Mouse (Mus musculus) mesoderm, embryonic 11.5 days (tissue): ENCODE measurements around the gene Scn8a.

Experiments
- DNase-seq: peaks from one replicate; pipeline ENCODE4 v3.0.0-alpha.2; 2012; ENCODE audit warnings: low read depth, low spot score

Scn8a gene

GRCm38 (mm10) chr15:101069641-101070190, 200.1 kb downstream of the Scn8a start:
- DNase-seq, result no peak

GRCm38 (mm10) chr15:101070762-101071161, 201.1 kb downstream of the Scn8a start:
- DNase-seq, result no peak

GRCm38 (mm10) chr15:101072736-101073135, 203.1 kb downstream of the Scn8a start:
- DNase-seq, result no peak

- no peak for DNase-seq
These were observed 204.4 kb downstream of the Scn8a start for GRCm38 (mm10) chr15:101074067-101074466.

GRCm38 (mm10) chr15:101075150-101075549, 205.5 kb downstream of the Scn8a start:
- DNase-seq, result no peak

GRCm38 (mm10) chr15:101075656-101076055, 206.0 kb downstream of the Scn8a start:
- DNase-seq, result no peak

GRCm38 (mm10) chr15:101076071-101077000, 206.7 kb downstream of the Scn8a start:
- DNase-seq, result peak; percentile 71

- DNase-seq, result peak; percentile 82
These were observed 207.5 kb downstream of the Scn8a start for GRCm38 (mm10) chr15:101077001-101077812.

GRCm38 (mm10) chr15:101077813-101078730, 208.4 kb downstream of the Scn8a start, which contains the start of gene Fignl2:
Gene Fignl2, minus strand, starts transcription at chr15:101078567.
- peak; percentile 77 for DNase-seq

GRCm38 (mm10) chr15:101078731-101079156, 209.1 kb downstream of the Scn8a start:
- peak; percentile 84 for DNase-seq

GRCm38 (mm10) chr15:101080031-101080520, 210.4 kb downstream of the Scn8a start:
- no peak for DNase-seq

- no peak for DNase-seq
These were observed 211.4 kb downstream of the Scn8a start for GRCm38 (mm10) chr15:101081035-101081548.

- peak; percentile 46 for DNase-seq
These were observed 212.6 kb downstream of the Scn8a start for GRCm38 (mm10) chr15:101082236-101082635.

- DNase-seq, result no peak
These were observed 214.8 kb downstream of the Scn8a start for GRCm38 (mm10) chr15:101084499-101084898.

- no peak for DNase-seq
These were observed 216.8 kb downstream of the Scn8a start for GRCm38 (mm10) chr15:101086451-101086850.

- no peak for DNase-seq
These were observed 217.3 kb downstream of the Scn8a start for GRCm38 (mm10) chr15:101086956-101087355.

- no peak for DNase-seq
These were observed 218.6 kb downstream of the Scn8a start for GRCm38 (mm10) chr15:101088291-101088690.

- no peak for DNase-seq
These were observed 221.9 kb downstream of the Scn8a start for GRCm38 (mm10) chr15:101091551-101091950.

GRCm38 (mm10) chr15:101092121-101092828, 222.6 kb downstream of the Scn8a start:
- DNase-seq, result no peak
